Mouse (Mus musculus) embryonic fibroblast, embryonic 13.5 days (primary cell): ENCODE data around the gene Tomm5.

ENCODE experiments used
- CTCF ChIP-seq: IDR thresholded peaks from 2 replicates; pipeline ENCODE4 v1.5.1; 2011; ENCODE audit warnings: mild to moderate bottlenecking, control low read depth, low read length, moderate library complexity, borderline replicate concordance; ENCODE audit not compliant: insufficient read depth
- POLR2A ChIP-seq: IDR thresholded peaks from 2 replicates; pipeline ENCODE4 v1.6.1; 2011; ENCODE audit warnings: low read depth, mild to moderate bottlenecking, control low read depth, low read length, moderate library complexity

DNA sequence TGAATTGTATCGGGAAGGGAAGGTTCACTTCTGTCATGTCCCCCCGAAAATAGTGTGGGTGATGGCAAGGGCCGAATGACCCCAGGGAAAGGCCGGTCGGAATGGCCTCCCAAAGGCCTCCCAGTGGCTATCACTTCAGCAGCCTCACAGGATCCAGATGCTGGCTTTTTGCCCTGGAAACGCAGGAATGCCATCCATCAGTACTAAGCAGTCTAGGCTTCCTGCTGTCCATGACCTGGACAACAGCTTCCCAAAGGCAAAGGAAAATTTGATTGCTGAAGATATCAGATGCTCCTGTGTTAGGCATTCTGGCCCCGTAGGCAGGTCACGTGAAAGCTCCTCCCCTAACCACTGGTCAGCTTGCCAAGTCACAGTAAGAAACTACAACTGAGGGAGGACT lies 26.6 kb upstream of the Tomm5 start:
- TF ChIP-seq POLR2A (no peak), CTCF (no peak)
